Mouse (Mus musculus) limb, embryonic 12.5 days (tissue): Measurements from ENCODE around the gene Mfsd7a. TPM values are rescaled to one million over a fixed set of nuclear protein-coding genes. Genes with fewer than 3 reads are reported as not detected.

Experiments used
- ATAC-seq: fragments of 200-750 bp; cut with Nextera tagmentation; 2 replicates; pipeline ENCODE4 v1.8.0; 2017; ENCODE audit warnings: low read depth, moderate TSS enrichment; ENCODE audit not compliant: insufficient number of reproducible peaks, insufficient read depth, low FRiP score, low TSS enrichment
- H3K27ac ChIP-seq: fragments of 300-500 bp; sonication (generic); 2 replicates; pipeline ENCODE4 v1.5.1; 2016; ENCODE audit warnings: mild to moderate bottlenecking, moderate library complexity
- H3K27me3 ChIP-seq: fragments of 300-500 bp; sonication (generic); 2 replicates; pipeline ENCODE4 v1.6.1; 2016; ENCODE audit warnings: mild to moderate bottlenecking, moderate library complexity
- H3K36me3 ChIP-seq: fragments of 300-500 bp; sonication (generic); 2 replicates; pipeline ENCODE4 v1.6.1; 2016; ENCODE audit warnings: mild to moderate bottlenecking, moderate library complexity
- H3K4me1 ChIP-seq: fragments of 300-500 bp; sonication (generic); replicated peaks from 2 replicates; pipeline ENCODE4 v1.6.1; 2016
- H3K4me2 ChIP-seq: fragments of 300-500 bp; sonication (generic); 2 replicates; pipeline ENCODE4 v1.6.1; 2016; ENCODE audit warnings: mild to moderate bottlenecking, moderate library complexity
- H3K4me3 ChIP-seq: fragments of 300-500 bp; sonication (generic); replicated peaks from 2 replicates; pipeline ENCODE4 v1.5.1; 2016; ENCODE audit warnings: mild to moderate bottlenecking
- H3K9ac ChIP-seq: fragments of 300-500 bp; sonication (generic); replicated peaks from 2 replicates; pipeline ENCODE4 v1.6.1; 2016; ENCODE audit warnings: mild to moderate bottlenecking, moderate library complexity
- H3K9me3 ChIP-seq: fragments of 300-500 bp; sonication (generic); 2 replicates; pipeline ENCODE4 v1.6.1; 2016; ENCODE audit warnings: mild to moderate bottlenecking, moderate library complexity
- WGBS: fragments of 180-500 bp; shearing (Covaris S2); methylation state at CpG from one replicate; pipeline ENCODE4 v1.1.7; 2016; 5-methylcytosine and 5-hydroxymethylcytosine counted together
- polyA plus RNA-seq: library from polyadenylated mRNA; unstranded; fragments of >200 nt; fragmentation: Nextera tagmentation; extraction: Ambion mirVana; gene quantifications from 2 replicates; pipeline ENCODE4 v1.2.1, GENCODE M21; 2016

The Mfsd7a gene
- polyA plus RNA-seq, 1 experiment from 2014 or later = 0.19 TPM

DNA sequence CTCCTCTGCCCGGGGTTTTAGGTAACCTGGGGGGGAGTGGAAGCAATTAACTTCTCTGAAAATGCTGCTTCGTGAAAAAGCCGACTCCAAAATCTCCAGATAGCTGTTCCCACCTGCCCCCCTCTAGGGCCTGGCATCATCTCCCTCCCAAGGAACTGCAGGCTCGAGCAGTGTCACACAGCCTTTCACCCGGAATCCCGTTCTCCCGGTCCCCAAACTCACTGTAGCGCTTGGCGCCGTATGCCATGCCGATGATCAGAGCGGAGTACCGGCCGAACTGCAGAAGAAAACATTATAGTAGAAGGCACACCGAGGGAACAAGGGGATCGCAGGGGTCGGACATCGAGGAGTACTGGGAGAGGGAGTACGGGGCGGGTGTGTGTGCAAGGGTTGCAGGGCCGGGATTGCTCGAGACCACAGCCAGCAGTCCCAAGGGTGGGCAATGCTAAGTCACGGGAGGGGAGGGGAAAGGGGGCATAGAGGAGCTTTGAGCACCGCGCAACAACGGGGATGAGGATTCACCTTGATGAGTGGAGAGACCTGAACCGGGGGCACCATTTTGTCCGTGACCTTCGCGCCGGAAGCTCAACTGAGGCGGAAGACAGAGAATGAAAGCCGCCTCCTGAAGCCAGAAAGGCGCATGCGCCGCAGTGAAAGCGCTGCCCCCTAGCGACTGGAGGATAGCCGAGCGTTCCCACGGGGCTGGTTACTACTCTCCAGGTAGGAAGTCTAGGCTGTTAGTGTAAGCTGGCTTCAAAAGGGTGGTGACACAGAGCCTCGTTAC is 14.7 kb downstream of the Mfsd7a start, which contains the start of gene Atp5k:
Gene Atp5k (minus strand): TSS at position 645 of the 784 bp plus-strand sequence.
- Histone ChIP-seq H3K9me3 (no peaks in the 10 kb centered on the region), H3K27ac (0 out of 2 replicates have a peak within 1 kb of the TSS, but pooled peaks have one; percentile 23), H3K36me3 (peaks cover 36% of the 10 kb centered on the region), H3K4me1 (peaks cover 11% of the 10 kb centered on the region), H3K9ac (peak within 1 kb of the TSS; percentile 89), H3K27me3 (peaks cover 13% of the 10 kb centered on the region), H3K4me3 (peak within 1 kb of the TSS; percentile 82), H3K4me2 (peak within 1 kb of the TSS; percentile 90)
- peak; percentile 82 for ATAC-seq
- under 1% methylated on average over 42 of the region's 42 CpGs for WGBS

DNA sequence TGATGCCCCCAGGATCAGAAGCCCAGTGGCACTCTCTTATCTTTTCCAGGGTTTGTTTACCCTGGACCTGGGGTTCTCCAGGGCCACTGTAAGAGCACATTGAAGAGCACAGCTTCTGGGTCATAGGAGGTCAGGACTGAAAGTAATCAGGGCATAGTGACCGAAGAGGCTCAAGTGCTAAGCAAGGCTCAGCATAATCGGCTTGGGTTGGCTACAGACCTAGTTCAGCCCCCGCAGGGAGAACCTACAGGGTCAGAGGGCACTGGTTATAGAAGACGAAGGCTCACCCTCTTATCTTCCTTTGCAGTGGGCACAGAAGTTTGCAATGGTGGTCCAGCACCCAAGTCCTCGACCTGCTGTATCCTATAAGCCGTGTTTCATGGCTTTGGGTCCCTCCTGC is 17.5 kb downstream of the Mfsd7a start:
- Histone ChIP-seq H3K27ac (no peak overlapping the region), H3K27me3 (0 out of 2 replicates have a peak, but pooled peaks cover 3% of the 10 kb centered on the region), H3K4me3 (no peak overlapping the region), H3K4me2 (no peak overlapping the region), H3K4me1 (peaks cover 11% of the 10 kb centered on the region), H3K36me3 (peaks cover 39% of the 10 kb centered on the region), H3K9ac (no peak overlapping the region), H3K9me3 (no peaks in the 10 kb centered on the region)
- no peak for ATAC-seq
- 89% methylated on average over 6 of the region's 6 CpGs for WGBS

DNA sequence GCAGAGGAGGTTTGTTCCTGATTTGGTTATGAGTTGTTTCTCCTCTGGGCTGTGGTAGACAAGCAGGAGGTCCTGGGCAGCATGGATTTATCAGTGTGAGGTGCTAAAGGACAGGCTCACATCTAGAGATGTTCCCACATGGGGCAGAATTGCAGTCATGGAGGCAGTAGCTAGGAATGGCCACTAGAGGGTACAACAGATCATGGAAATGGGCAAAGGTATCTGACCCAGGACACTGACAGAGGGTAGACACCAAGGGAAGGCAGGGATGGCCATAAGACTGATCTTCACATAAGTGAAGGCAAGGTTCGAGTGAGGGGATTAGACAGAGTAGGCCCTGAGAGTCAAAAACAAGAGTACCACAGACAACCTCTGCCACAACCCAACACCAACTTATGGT is 21.5 kb downstream of the Mfsd7a start:
- no peaks in the 10 kb centered on the region for H3K27me3 ChIP-seq
- 71% methylated on average over 1 of the region's 1 CpGs for WGBS
- ATAC-seq = no peak

DNA sequence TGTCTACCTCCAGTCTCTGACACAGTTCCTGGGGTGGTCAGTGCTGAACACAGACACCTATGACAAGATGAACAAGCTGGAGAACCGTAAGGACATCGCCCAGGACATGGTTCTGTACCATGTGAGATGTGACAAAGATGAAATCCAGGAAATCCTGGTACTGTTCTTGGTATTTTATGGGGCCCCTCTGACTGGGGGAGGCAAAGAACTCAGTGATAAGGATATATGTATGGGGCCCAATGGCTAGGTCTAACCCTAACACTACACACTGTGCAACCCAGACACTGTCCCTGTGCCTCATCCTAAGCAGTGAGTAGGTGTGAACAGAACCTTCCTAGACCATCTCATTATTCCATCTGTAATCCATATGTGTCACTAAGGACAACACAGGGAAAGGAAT is 25.3 kb downstream of the Mfsd7a start:
- H3K27ac ChIP-seq = no peak overlapping the region
- no peak overlapping the region for H3K4me3 ChIP-seq
- H3K36me3 ChIP-seq = no peaks in the 10 kb centered on the region
- WGBS = 83% methylated on average over 2 of the region's 2 CpGs
- no peak overlapping the region for H3K9ac ChIP-seq
- no peak for ATAC-seq
- no peak overlapping the region for H3K4me2 ChIP-seq
- no peaks in the 10 kb centered on the region for H3K9me3 ChIP-seq
- no peaks in the 10 kb centered on the region for H3K4me1 ChIP-seq
- no peaks in the 10 kb centered on the region for H3K27me3 ChIP-seq

More for the DNA sequence above, 21.5 kb downstream of the Mfsd7a start:
- Histone ChIP-seq H3K27ac (no peak overlapping the region), H3K4me2 (no peak overlapping the region), H3K4me1 (no peaks in the 10 kb centered on the region), H3K9ac (no peak overlapping the region), H3K36me3 (peaks cover 30% of the 10 kb centered on the region), H3K4me3 (no peak overlapping the region), H3K9me3 (no peaks in the 10 kb centered on the region)

DNA sequence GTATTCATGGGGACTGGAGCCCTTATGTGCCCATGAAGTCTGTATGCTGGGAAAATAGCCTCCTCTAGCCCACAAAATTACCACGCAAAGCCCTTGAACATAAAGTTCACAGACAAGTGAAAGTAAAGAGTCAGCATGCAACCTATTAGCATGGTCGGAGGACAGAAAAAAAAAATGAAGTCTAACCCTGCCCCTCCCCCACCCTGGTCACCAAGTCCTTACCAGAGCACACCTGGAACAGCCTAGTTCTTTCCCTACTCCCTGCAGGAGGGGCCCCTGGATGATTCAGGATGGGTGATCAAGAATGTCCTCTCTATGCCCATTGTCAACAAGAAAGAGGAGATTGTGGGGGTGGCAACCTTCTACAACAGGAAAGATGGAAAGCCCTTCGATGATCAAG is 25.9 kb downstream of the Mfsd7a start:
- H3K9ac ChIP-seq = no peak overlapping the region
- no peak overlapping the region for H3K4me3 ChIP-seq
- H3K27me3 ChIP-seq = no peaks in the 10 kb centered on the region
- no peaks in the 10 kb centered on the region for H3K9me3 ChIP-seq
- WGBS = 74% methylated on average over 3 of the region's 3 CpGs
- no peaks in the 10 kb centered on the region for H3K36me3 ChIP-seq
- H3K4me1 ChIP-seq = no peaks in the 10 kb centered on the region
- ATAC-seq = no peak
- H3K27ac ChIP-seq = no peak overlapping the region
- no peak overlapping the region for H3K4me2 ChIP-seq

DNA sequence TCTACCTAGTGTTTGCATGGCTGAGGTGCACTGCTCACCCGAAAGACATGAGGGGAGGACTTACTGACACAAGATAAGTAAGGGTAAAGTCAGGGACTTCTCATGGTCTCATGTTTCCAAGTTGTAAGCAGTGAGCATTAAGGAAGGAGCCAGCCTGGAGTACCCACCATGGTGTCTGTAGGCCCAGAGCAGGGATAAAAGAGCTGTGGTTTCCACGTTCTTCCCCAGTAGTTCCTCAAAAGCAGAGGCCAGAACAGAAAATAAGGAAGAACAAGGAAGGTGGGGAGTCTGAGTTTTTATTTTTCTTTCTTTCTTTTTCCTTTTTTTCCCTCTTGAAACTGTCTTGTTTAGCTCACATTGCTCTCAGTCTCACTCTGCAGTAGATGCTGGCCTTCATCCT is 34.0 kb downstream of the Mfsd7a start:
- no peaks in the 10 kb centered on the region for H3K4me1 ChIP-seq
- no peak overlapping the region for H3K27ac ChIP-seq
- H3K4me3 ChIP-seq = no peak overlapping the region
- no peak overlapping the region for H3K4me2 ChIP-seq
- no peaks in the 10 kb centered on the region for H3K27me3 ChIP-seq
- ATAC-seq = no peak
- WGBS = 73% methylated on average over 2 of the region's 2 CpGs
- no peaks in the 10 kb centered on the region for H3K36me3 ChIP-seq
- no peaks in the 10 kb centered on the region for H3K9me3 ChIP-seq
- no peak overlapping the region for H3K9ac ChIP-seq

DNA sequence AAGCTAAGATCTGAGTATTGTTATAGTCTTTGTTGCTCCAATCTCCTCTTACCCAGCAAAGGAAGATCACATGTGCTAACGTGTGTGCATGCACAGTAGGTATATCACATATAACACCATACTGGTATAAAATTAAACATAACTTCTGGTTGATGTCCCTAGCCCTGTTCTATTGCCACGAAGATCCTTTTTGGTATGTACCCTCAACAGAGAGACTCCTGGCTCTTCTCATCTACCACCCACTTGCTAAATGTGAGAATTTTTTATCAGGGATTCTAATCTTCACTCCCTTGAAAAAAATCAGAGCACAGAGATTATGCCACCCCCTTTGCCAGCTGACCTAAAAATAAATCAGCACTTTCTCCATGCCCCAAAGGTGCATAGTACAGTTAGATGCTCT is 41.7 kb downstream of the Mfsd7a start:
- H3K27ac ChIP-seq = no peak overlapping the region
- no peak overlapping the region for H3K4me3 ChIP-seq
- 77% methylated on average over 2 of the region's 2 CpGs for whole genome bisulfite sequencing
- no peak overlapping the region for H3K4me2 ChIP-seq
- no peak for ATAC-seq
- no peaks in the 10 kb centered on the region for H3K9me3 ChIP-seq
- no peak overlapping the region for H3K9ac ChIP-seq
- H3K4me1 ChIP-seq = no peaks in the 10 kb centered on the region
- no peaks in the 10 kb centered on the region for H3K27me3 ChIP-seq
- H3K36me3 ChIP-seq = no peaks in the 10 kb centered on the region

DNA sequence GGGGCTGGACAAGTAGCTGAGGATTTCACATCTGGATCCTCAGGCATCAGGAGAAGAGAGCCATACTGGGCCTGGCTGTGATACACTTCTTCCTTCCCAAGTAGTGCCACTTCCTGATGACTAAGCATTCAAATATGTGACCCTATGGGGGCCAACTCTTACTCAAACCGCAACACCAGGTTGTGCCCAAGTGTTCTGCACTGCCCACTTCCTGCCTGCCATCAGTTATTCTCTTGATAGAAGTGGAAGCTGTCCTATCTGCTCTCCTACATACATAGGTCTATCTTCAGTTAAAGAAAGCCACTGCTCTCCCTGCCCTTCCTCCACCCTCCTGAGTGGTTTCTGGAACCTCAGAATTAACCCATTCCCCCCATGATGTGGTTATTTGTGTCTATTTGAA is 43.2 kb downstream of the Mfsd7a start:
- Histone ChIP-seq H3K27ac (no peak overlapping the region), H3K4me2 (no peak overlapping the region), H3K36me3 (no peaks in the 10 kb centered on the region), H3K4me3 (no peak overlapping the region), H3K27me3 (no peaks in the 10 kb centered on the region), H3K9ac (no peak overlapping the region), H3K4me1 (no peaks in the 10 kb centered on the region), H3K9me3 (no peaks in the 10 kb centered on the region)
- WGBS = 71% methylated on average over 1 of the region's 1 CpGs
- no peak for ATAC-seq

DNA sequence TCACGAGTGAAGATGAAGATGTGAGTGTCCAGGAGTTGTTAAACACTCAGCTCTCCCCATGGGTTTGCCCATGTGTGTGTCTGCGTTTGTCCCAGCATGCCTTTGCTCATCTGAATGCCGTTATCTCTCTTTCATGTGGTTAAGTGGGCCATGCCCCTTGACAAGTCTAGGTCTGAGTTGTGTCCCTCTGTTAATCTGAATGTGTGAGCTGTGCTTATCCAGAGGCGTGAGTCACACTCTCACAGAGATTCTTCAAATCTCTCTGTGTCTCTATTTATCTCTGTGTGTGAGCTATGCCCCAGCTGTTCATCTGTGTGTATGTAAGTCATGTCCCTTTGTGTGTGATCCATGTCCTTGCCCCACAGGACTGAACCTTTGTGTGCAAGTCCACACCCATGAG is 45.2 kb downstream of the Mfsd7a start:
- H3K4me1 ChIP-seq = no peaks in the 10 kb centered on the region
- H3K4me3 ChIP-seq = no peak overlapping the region
- H3K9me3 ChIP-seq = no peaks in the 10 kb centered on the region
- no peaks in the 10 kb centered on the region for H3K27me3 ChIP-seq
- no peak for ATAC-seq
- H3K4me2 ChIP-seq = no peak overlapping the region
- no peaks in the 10 kb centered on the region for H3K36me3 ChIP-seq
- WGBS = 70% methylated on average over 4 of the region's 4 CpGs
- no peak overlapping the region for H3K9ac ChIP-seq
- H3K27ac ChIP-seq = no peak overlapping the region

Other genes starting within 250 kb of the Mfsd7a start
- gene Dr1, start 180.0 kb downstream of the Mfsd7a start, polyA plus RNA-seq = 51.4 and 54.3 TPM in 2 replicates
- 6.3 and 6.4 TPM in 2 replicates for gene Pigg, start 136.3 kb downstream of the Mfsd7a start, polyA plus RNA-seq
- gene Gm42517, start 81.0 kb downstream of the Mfsd7a start, polyA plus RNA-seq = not detected in 2 replicates
- gene Pde6b, start 60.5 kb downstream of the Mfsd7a start, polyA plus RNA-seq = 0.34 and 0.36 TPM in 2 replicates
- gene Atp5k, start 14.4 kb downstream of the Mfsd7a start, polyA plus RNA-seq = 475 and 510 TPM in 2 replicates
- 30.5 and 32.1 TPM in 2 replicates for gene Pcgf3, start 12.3 kb upstream of the Mfsd7a start, polyA plus RNA-seq
- 0.33 and 0.46 TPM in 2 replicates for gene Cplx1, start 101.1 kb upstream of the Mfsd7a start, polyA plus RNA-seq
- gene Gak, start 180.9 kb upstream of the Mfsd7a start, polyA plus RNA-seq = 48.1 and 57.8 TPM in 2 replicates
- 17.8 and 21.8 TPM in 2 replicates for gene Tmem175, start 180.9 kb upstream of the Mfsd7a start, polyA plus RNA-seq
- 13.1 and 13.6 TPM in 2 replicates for gene Idua, start 211.4 kb upstream of the Mfsd7a start, polyA plus RNA-seq
- gene Dgkq, start 220.8 kb upstream of the Mfsd7a start, polyA plus RNA-seq = 17.6 and 17.7 TPM in 2 replicates
- 1.1 and 1.7 TPM in 2 replicates for gene Slc26a1, start 226.7 kb upstream of the Mfsd7a start, polyA plus RNA-seq
- gene Fgfrl1, start 243.5 kb upstream of the Mfsd7a start, polyA plus RNA-seq = 55.2 and 61.3 TPM in 2 replicates